Mouse (Mus musculus): ENCODE results near the gene Tmem151b. TPM values are rescaled to one million over a fixed set of nuclear protein-coding genes. Genes with fewer than 3 reads are reported as not detected.

The Tmem151b gene
- polyA plus RNA-seq, 1 experiment from 2014 or later = 1.9 TPM

DNA sequence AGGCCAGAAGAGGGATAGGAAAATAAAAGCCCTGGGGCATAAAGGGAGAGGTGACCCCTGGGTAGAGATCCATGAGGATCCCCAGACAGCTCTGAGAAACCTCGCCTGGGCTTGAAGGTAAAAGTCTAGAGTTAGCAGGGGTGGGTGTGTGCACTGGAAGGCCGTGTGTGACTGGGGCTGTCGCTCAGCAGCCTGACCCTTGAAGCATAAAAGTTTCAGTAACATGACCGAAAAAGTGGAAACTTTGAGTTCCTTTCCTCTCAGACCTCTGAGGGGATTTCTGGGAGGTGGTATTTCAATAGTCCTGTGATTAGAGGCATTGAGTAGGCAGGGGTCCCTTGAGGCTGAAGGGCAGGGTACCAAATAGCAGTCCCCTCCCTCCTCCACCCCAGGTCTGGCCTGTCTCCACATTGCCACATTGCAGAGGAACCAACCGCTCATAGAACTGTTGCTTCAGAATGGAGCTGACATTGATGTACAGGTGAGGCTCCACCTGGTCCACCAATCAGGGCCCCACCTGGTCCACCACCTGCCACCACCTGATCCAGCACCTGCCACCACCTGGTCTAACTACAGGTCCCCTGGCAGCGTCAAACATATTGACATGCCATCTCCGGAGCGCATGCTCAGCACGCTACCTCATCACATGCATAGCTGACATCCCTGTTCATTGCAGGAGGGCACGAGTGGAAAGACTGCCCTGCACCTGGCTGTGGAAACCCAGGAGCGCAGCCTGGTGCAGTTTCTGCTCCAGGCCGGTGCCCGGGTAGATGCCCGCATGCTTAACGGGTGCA lies 10.5 kb upstream of the Tmem151b start:
- H3K4me1 ChIP-seq (ENCODE audit: control insufficient read depth, insufficient read depth, low read length) = peaks cover 13% of the 10 kb centered on the region
- no peak overlapping the region for H3K4me2 ChIP-seq (ENCODE audit: low read depth, low read length)
- no peak overlapping the region for H3K4me3 ChIP-seq (ENCODE audit: low read length)
- H3K27ac ChIP-seq (ENCODE audit: low read length) = no peak overlapping the region
- WGBS = 85% methylated on average over 15 of the region's 15 CpGs
- H3K27me3 ChIP-seq (ENCODE audit: control insufficient read depth, insufficient read depth, low read length) = peaks cover 6% of the 10 kb centered on the region
- no peak overlapping the region for H3K9ac ChIP-seq (ENCODE audit: low read length)
- H3K9me3 ChIP-seq (replicated peaks; ENCODE audit: control insufficient read depth, low read length) = no peaks in the 10 kb centered on the region
- no peak for ATAC-seq (replicated peaks; ENCODE audit: extremely low read depth, insufficient read depth, low FRiP score)
- no peaks in the 10 kb centered on the region for H3K36me3 ChIP-seq (ENCODE audit: control insufficient read depth, insufficient read depth)

DNA sequence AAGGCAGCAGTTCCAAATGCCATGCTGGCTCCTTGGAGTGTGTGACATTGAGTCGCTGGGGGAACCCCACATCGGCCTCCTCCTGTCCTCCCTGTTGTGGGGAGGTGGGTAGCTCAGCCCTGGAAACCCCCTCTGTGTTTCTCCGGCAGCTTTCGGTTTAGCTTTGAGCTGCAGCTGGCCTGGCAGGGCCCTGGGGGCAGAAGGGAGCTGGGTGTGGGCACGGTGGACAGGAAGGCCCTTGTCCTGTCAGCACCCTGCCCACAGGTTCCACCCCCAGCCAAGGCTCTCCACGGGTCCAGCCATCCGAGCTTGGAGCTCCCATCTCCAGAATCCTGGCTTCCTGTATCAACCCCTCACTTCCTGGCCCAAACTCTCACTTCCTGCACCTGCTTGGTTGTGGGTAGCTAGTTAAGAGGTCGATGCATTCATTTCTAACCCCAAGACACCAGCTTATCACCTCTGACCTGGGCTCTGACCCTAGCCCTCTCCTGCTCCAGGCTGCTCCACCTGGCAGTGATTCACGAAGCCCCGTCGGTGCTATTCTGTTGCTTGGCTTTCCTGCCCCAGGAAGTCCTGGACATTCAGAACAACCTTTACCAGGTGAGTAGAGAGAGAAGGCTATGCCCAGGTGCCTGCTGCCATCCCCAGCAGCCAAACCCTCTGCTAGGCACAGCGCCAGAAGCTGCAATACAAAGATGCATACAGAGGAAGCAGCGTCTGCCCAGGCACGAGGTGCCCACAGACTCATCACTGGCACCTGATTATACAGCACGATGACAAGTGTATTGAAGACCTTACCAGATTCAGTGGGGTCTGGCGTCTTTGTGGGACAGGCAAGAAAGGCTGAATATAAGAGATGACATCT lies 8.8 kb upstream of the Tmem151b start:
- 53% methylated on average over 16 of the region's 16 CpGs for WGBS
- Histone ChIP-seq H3K4me1 (ENCODE audit: control insufficient read depth, insufficient read depth, low read length) (peaks cover 7% of the 10 kb centered on the region), H3K27me3 (ENCODE audit: control insufficient read depth, insufficient read depth, low read length) (peaks cover 6% of the 10 kb centered on the region), H3K27ac (ENCODE audit: low read length) (no peak overlapping the region), H3K4me3 (ENCODE audit: low read length) (peak overlapping the region; percentile 58), H3K4me2 (ENCODE audit: low read depth, low read length) (peak overlapping the region; percentile 69), H3K36me3 (ENCODE audit: control insufficient read depth, insufficient read depth) (no peaks in the 10 kb centered on the region), H3K9ac (ENCODE audit: low read length) (peak overlapping the region; percentile 1; the same call in 1 of the 2 replicates), H3K9me3 (replicated peaks; ENCODE audit: control insufficient read depth, low read length) (no peaks in the 10 kb centered on the region)
- ATAC-seq (replicated peaks; ENCODE audit: extremely low read depth, insufficient read depth, low FRiP score) = no peak

DNA sequence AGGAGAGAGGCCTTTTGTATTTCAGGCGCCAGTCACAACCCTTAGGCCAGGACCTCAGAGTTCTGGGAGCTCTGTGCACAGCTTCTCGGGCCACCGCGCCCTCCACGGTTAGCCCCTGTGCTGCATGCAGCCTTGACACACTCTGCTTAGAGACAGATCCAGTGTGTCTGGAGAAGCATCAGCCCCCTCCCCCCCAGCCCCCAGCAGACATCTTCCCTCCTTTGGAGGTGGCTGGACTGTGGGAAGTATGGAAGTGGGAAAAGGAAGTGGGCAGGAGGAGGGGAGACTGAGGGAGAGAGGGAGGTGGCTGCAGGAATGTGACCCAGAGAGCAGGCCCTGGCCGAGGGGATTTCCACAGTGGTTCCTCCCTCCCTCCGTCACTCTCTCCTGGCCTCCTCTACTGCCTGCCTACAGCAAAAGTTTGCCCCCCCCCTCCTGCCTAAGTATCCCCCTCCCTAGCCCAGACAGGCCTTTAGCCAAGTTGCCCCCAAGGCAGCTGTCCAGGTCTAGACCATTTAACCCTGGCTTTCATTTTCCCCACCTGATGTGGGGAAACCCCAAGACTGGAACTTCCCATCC lies 7.9 kb upstream of the Tmem151b start:
- no peaks in the 10 kb centered on the region for H3K9me3 ChIP-seq (replicated peaks; ENCODE audit: control insufficient read depth, low read length)
- H3K27me3 ChIP-seq (ENCODE audit: control insufficient read depth, insufficient read depth, low read length) = peaks cover 6% of the 10 kb centered on the region
- H3K4me1 ChIP-seq (ENCODE audit: control insufficient read depth, insufficient read depth, low read length) = peaks cover 7% of the 10 kb centered on the region
- no peak for ATAC-seq (replicated peaks; ENCODE audit: extremely low read depth, insufficient read depth, low FRiP score)
- H3K4me2 ChIP-seq (ENCODE audit: low read depth, low read length) = peak overlapping the region; percentile 69
- WGBS = 45% methylated on average over 7 of the region's 7 CpGs
- H3K36me3 ChIP-seq (ENCODE audit: control insufficient read depth, insufficient read depth) = no peaks in the 10 kb centered on the region
- H3K27ac ChIP-seq (ENCODE audit: low read length) = 0 out of 2 replicates have a peak overlapping the region, but pooled peaks have one; percentile 3
- peak overlapping the region; percentile 21; the same call in 1 of the 2 replicates for H3K9ac ChIP-seq (ENCODE audit: low read length)
- peak overlapping the region; percentile 58 for H3K4me3 ChIP-seq (ENCODE audit: low read length)

DNA sequence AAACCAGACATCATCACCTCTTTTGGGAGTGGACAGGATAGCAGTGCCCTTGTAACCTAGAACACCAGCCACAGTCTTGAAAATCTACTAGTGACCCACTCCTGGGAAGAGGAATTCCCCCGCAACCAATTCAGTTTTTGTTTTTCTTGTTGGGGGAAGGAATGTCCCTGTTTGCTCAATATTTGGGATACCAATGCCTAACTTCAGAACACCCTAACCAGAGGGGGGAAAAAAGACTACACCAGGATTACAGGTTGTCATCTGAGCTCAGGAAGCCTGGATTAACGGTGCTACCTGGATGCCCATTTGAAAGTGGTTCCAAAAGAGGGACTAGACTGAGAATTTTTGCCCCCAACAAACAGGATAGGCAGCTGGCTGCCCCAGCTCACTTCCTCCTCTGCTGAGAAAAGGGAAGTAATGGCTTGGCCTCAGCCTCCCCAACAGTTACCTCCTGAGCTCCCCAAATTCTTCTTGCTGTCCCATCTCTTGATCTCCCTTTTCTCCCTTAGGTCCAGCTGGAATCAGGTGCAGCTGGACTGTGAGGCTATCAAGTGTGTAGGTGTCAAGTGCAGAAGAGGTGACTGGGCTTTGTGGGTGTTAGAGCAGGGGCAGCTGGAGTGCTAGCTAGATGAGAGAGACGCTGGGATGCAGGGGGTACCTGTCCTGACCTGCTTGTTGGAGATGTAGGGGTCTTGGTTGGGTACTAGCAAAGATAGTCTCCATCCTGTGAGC lies 7.2 kb upstream of the Tmem151b start:
- WGBS = 61% methylated on average over 3 of the region's 3 CpGs
- peaks cover 9% of the 10 kb centered on the region for H3K4me1 ChIP-seq (ENCODE audit: control insufficient read depth, insufficient read depth, low read length)
- 0 out of 2 replicates have a peak overlapping the region, but pooled peaks have one; percentile 3 for H3K27ac ChIP-seq (ENCODE audit: low read length)
- peaks cover 6% of the 10 kb centered on the region for H3K27me3 ChIP-seq (ENCODE audit: control insufficient read depth, insufficient read depth, low read length)
- no peaks in the 10 kb centered on the region for H3K36me3 ChIP-seq (ENCODE audit: control insufficient read depth, insufficient read depth)
- ATAC-seq (replicated peaks; ENCODE audit: extremely low read depth, insufficient read depth, low FRiP score) = no peak
- no peaks in the 10 kb centered on the region for H3K9me3 ChIP-seq (replicated peaks; ENCODE audit: control insufficient read depth, low read length)
- H3K4me3 ChIP-seq (ENCODE audit: low read length) = peak overlapping the region; percentile 58
- H3K9ac ChIP-seq (ENCODE audit: low read length) = peak overlapping the region; percentile 59; the same call in 1 of the 2 replicates
- H3K4me2 ChIP-seq (ENCODE audit: low read depth, low read length) = peak overlapping the region; percentile 69

DNA sequence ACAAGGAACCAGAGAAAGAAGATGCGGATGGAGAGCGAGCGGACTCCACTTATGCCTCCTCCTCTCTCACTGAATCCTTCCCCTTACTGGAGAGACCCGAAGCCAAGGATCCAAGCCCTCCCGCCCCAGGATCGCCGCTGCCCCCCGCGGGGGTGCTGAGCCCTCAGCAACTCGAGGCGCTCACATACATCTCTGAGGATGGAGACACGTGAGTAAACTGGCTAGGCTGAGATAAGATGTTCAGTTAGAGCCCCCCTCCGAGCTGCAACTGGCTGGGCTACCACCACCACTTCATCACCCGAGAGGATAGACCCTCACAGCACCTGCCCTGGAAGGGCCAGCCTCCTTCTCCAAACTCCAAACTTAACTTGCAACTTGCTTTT lies 6.6 kb upstream of the Tmem151b start:
- Histone ChIP-seq H3K36me3 (ENCODE audit: control insufficient read depth, insufficient read depth) (no peaks in the 10 kb centered on the region), H3K4me1 (ENCODE audit: control insufficient read depth, insufficient read depth, low read length) (peaks cover 9% of the 10 kb centered on the region), H3K27ac (ENCODE audit: low read length) (no peak overlapping the region), H3K9me3 (replicated peaks; ENCODE audit: control insufficient read depth, low read length) (no peaks in the 10 kb centered on the region), H3K9ac (ENCODE audit: low read length) (peak overlapping the region; percentile 59), H3K4me3 (ENCODE audit: low read length) (peak overlapping the region; percentile 58), H3K27me3 (ENCODE audit: control insufficient read depth, insufficient read depth, low read length) (peaks cover 10% of the 10 kb centered on the region), H3K4me2 (ENCODE audit: low read depth, low read length) (peak overlapping the region; percentile 69)
- no peak for ATAC-seq (replicated peaks; ENCODE audit: extremely low read depth, insufficient read depth, low FRiP score)
- WGBS = 1% methylated on average over 14 of the region's 14 CpGs

DNA sequence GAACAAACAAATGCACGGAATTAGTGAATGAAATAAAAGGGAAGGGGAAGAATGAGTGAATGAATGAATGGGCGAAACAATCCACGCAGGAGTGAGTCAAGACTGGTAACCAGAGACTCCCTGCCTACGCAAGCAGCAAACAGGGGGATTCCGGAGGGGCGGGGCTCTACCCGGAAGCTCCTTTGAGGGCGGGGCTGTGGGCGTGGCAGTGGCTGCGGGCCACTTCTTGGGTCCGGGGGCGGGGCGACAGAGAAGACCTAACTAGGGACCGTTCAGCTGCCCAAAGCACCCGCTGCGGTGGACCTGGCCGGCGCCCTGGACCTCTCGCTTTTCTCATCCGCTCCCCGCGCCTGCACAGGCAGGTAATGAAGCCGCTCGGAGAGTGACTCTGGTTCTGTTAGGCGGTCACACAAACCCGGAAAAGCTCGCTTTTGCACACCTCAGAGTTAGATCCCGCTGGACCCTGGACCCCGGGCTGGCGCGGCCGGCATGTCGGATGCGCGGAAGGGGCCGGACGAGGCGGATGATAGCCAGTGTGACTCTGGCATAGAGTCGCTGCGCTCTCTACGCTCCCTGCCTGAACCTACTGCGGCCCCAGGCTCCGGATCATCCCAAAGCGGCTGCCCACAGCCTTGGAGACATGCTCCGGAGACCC lies 6.1 kb upstream of the Tmem151b start, which contains the start of gene Nfkbie:
TSS of gene Nfkbie (plus strand) at position 252 of the 655 bp plus-strand sequence.
- peak; percentile 74 for ATAC-seq (replicated peaks; ENCODE audit: extremely low read depth, insufficient read depth, low FRiP score)
- under 1% methylated on average over 45 of the region's 45 CpGs for WGBS
- H3K27ac ChIP-seq (ENCODE audit: low read length) = no peak within 1 kb of the TSS

DNA sequence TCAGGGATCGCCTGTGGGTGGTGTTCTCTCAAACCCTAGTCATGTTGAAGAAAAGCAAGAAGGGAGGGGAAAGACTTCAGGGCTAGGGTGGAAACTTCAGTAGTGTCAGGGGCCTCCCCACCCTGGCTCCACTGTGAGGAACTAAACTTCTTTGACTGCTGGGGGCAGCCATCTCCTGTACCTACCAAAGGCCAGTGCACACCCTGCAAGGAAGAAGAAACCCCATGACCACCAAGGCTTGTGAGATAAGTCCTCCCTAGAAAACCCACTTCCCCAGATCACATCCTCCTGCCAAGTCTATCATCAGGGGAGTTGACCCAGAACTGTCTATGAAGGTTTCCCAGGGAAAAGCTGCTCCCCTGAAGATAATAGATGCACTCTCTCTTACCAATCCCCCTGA lies 4.9 kb upstream of the Tmem151b start:
- H3K4me2 ChIP-seq (ENCODE audit: low read depth, low read length) = no peak overlapping the region
- no peak for ATAC-seq (replicated peaks; ENCODE audit: extremely low read depth, insufficient read depth, low FRiP score)
- H3K27ac ChIP-seq (ENCODE audit: low read length) = no peak overlapping the region
- no peaks in the 10 kb centered on the region for H3K36me3 ChIP-seq (ENCODE audit: control insufficient read depth, insufficient read depth)
- H3K9me3 ChIP-seq (replicated peaks; ENCODE audit: control insufficient read depth, low read length) = no peaks in the 10 kb centered on the region
- H3K27me3 ChIP-seq (ENCODE audit: control insufficient read depth, insufficient read depth, low read length) = peaks cover 15% of the 10 kb centered on the region
- no peak overlapping the region for H3K9ac ChIP-seq (ENCODE audit: low read length)
- peaks cover 19% of the 10 kb centered on the region for H3K4me1 ChIP-seq (ENCODE audit: control insufficient read depth, insufficient read depth, low read length)
- WGBS = 15% methylated on average over 1 of the region's 1 CpGs
- no peak overlapping the region for H3K4me3 ChIP-seq (ENCODE audit: low read length)

More for the DNA sequence above, 6.1 kb upstream of the Tmem151b start, which contains the start of gene Nfkbie:
- peak within 1 kb of the TSS; percentile 69 for H3K4me2 ChIP-seq (ENCODE audit: low read depth, low read length)
- H3K4me3 ChIP-seq (ENCODE audit: low read length) = peak within 1 kb of the TSS; percentile 58
- H3K4me1 ChIP-seq (ENCODE audit: control insufficient read depth, insufficient read depth, low read length) = peaks cover 9% of the 10 kb centered on the region
- peak within 1 kb of the TSS; percentile 59 for H3K9ac ChIP-seq (ENCODE audit: low read length)
- H3K36me3 ChIP-seq (ENCODE audit: control insufficient read depth, insufficient read depth) = no peaks in the 10 kb centered on the region
- no peaks in the 10 kb centered on the region for H3K9me3 ChIP-seq (replicated peaks; ENCODE audit: control insufficient read depth, low read length)
- peaks cover 10% of the 10 kb centered on the region for H3K27me3 ChIP-seq (ENCODE audit: control insufficient read depth, insufficient read depth, low read length)

DNA sequence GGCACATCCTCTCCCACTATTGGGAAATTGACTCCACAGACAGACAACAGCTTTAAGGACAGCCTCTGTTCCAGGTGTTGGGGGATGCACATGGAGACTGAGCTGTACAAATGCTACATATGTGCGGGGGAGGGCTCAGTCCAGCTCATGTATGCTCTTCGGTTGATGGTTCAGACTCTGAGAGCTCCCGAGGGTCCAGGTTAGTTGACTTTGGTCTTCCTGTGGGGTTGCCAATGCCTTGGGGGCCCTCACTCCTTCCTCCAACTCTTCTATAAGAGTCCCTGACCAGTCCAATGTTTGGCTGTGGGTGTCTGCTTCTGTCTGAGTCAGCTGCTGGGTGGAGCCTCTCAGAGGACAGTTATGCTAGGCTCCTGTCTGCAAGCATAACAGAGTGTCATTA lies 3.6 kb upstream of the Tmem151b start:
- Histone ChIP-seq H3K27ac (ENCODE audit: low read length) (no peak overlapping the region), H3K4me3 (ENCODE audit: low read length) (no peak overlapping the region), H3K9ac (ENCODE audit: low read length) (no peak overlapping the region), H3K9me3 (replicated peaks; ENCODE audit: control insufficient read depth, low read length) (no peaks in the 10 kb centered on the region), H3K27me3 (ENCODE audit: control insufficient read depth, insufficient read depth, low read length) (peaks cover 26% of the 10 kb centered on the region), H3K36me3 (ENCODE audit: control insufficient read depth, insufficient read depth) (no peaks in the 10 kb centered on the region), H3K4me1 (ENCODE audit: control insufficient read depth, insufficient read depth, low read length) (peaks cover 21% of the 10 kb centered on the region), H3K4me2 (ENCODE audit: low read depth, low read length) (no peak overlapping the region)
- ATAC-seq (replicated peaks; ENCODE audit: extremely low read depth, insufficient read depth, low FRiP score) = no peak
- WGBS = 70% methylated on average over 3 of the region's 3 CpGs
